In the genomic region with DNA sequence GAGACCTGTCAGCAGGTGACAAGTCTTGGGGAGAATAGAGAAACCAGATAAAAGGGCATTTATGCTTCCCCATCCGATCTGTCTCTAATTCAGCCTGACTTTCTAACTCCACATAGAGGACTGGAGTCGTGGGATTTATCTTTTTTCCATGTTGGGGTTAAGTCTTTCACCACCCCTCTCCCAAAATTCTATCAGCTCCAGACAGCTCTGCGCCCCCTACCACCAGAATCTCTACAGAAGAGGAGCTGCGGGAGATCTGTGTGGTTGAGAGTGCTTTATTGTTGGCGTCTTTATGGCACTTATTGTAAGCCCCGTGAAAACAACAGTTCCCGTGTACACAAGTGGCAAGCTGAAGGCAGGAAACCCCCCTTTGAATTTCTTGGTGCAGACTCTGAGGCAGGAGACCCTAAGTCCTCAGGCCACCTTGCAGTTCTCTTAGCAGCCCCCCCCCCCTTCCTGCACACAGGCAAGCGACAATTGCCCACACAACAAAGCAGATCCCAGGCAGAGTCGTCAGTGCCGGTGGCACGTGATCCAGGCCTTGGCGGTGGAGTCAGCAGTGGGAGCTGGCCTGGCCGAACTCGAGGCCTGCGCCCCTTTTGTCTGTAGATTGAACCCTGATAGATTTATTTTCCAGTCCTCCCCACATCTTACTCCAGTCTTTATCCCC, we compare ENCODE assay signal across 9 mouse cellular contexts. TPM values are rescaled to one million over a fixed set of nuclear protein-coding genes. Genes with fewer than 3 reads are reported as not detected.
A peak's percentile ranks its signal among the peaks of the same experiment; 100 is the strongest.
DNase-seq lines count a peak whose midpoint lies in the region; ATAC-seq and TF ChIP-seq lines count a peak whose summit lies in the region.
"Had no signal": no experiment of that assay in that cellular context is flagged by ENCODE, and none has a peak within 500 bp of the region (broad histone marks: within the 10 kb centered on the region; RNA-seq: fewer than 3 reads in every experiment).

No protein-coding gene starts in this region.

- WGBS in embryonic facial prominence, embryonic 12.5 days, result 4% methylated on average over 15 of the region's 15 CpGs
- 5% methylated on average over 15 of the region's 15 CpGs for WGBS in hindbrain, embryonic 11.5 days
- WGBS in midbrain, embryonic 14.5 days, result 1% methylated on average over 15 of the region's 15 CpGs
- 13% methylated on average over 15 of the region's 15 CpGs for WGBS in lung, postnatal 0 days

- no peaks in the 10 kb centered on the region for H3K9me3 ChIP-seq in embryonic facial prominence, embryonic 12.5 days
- no peaks in the 10 kb centered on the region for H3K9me3 ChIP-seq in hindbrain, embryonic 11.5 days (ENCODE audit: control insufficient read depth, low read length)
- H3K9me3 ChIP-seq in midbrain, embryonic 14.5 days (ENCODE audit: control insufficient read depth, low read length), result no peaks in the 10 kb centered on the region
- no peaks in the 10 kb centered on the region for H3K9me3 ChIP-seq in lung, postnatal 0 days (ENCODE audit: low read length)

- H3K9ac ChIP-seq in embryonic facial prominence, embryonic 12.5 days, result no peak overlapping the region
- peak overlapping the region; percentile 55 for H3K9ac ChIP-seq in hindbrain, embryonic 11.5 days (ENCODE audit: low read depth, low read length)
- peak overlapping the region; percentile 88 for H3K9ac ChIP-seq in midbrain, embryonic 14.5 days (replicated peaks; ENCODE audit: low read length)
- no peak overlapping the region for H3K9ac ChIP-seq in lung, postnatal 0 days (replicated peaks; ENCODE audit: low read depth)

- H3K4me3 ChIP-seq in embryonic facial prominence, embryonic 12.5 days, result no peak overlapping the region
- H3K4me3 ChIP-seq in hindbrain, embryonic 11.5 days (ENCODE audit: low read depth, low read length), result peak overlapping the region; percentile 41; the same call in 1 of the 2 replicates
- peak overlapping the region; percentile 53 for H3K4me3 ChIP-seq in midbrain, embryonic 14.5 days (replicated peaks; ENCODE audit: low read depth, low read length)
- no peak overlapping the region for H3K4me3 ChIP-seq in lung, postnatal 0 days (ENCODE audit: low read depth, low read length)

- H3K4me1 ChIP-seq in embryonic facial prominence, embryonic 12.5 days, result peaks cover 58% of the 10 kb centered on the region
- H3K4me1 ChIP-seq in hindbrain, embryonic 11.5 days (replicated peaks; ENCODE audit: control insufficient read depth, insufficient read depth, low read length), result peaks cover 9% of the 10 kb centered on the region
- peaks cover 13% of the 10 kb centered on the region for H3K4me1 ChIP-seq in midbrain, embryonic 14.5 days (ENCODE audit: control insufficient read depth, insufficient read depth, low read length)
- H3K4me1 ChIP-seq in lung, postnatal 0 days (ENCODE audit: insufficient read depth, low read depth, low read length), result peaks cover 11% of the 10 kb centered on the region

- no peak overlapping the region for H3K27ac ChIP-seq in embryonic facial prominence, embryonic 12.5 days
- H3K27ac ChIP-seq in hindbrain, embryonic 11.5 days (ENCODE audit: low read depth, low read length), result peak overlapping the region; percentile 63
- peak overlapping the region; percentile 94 for H3K27ac ChIP-seq in midbrain, embryonic 14.5 days (replicated peaks; ENCODE audit: low read depth, low read length)
- H3K27ac ChIP-seq in lung, postnatal 0 days (ENCODE audit: low read length), result no peak overlapping the region

- peak; percentile 52 for DNase-seq in hindbrain, embryonic 11.5 days (ENCODE audit: low spot score)
- peak; percentile 72 for DNase-seq in midbrain, embryonic 14.5 days
- DNase-seq in heart, adult 9 months (ENCODE audit: low spot score in 2 of 2), result no peak
- DNase-seq in urinary bladder, postnatal 10 days (ENCODE audit: low spot score), result no peak
- no peak for DNase-seq in right cerebral cortex, postnatal 36 days (ENCODE audit: low spot score in 2 of 2)
- no peak for DNase-seq in lung, postnatal 0 days (ENCODE audit: low spot score)
- DNase-seq: kidney, postnatal 14 days; lung, adult 18-20 months had no signal

- no peaks in the 10 kb centered on the region for H3K36me3 ChIP-seq in embryonic facial prominence, embryonic 12.5 days
- no peaks in the 10 kb centered on the region for H3K36me3 ChIP-seq in hindbrain, embryonic 11.5 days (ENCODE audit: control insufficient read depth, insufficient read depth, low read length)
- no peaks in the 10 kb centered on the region for H3K36me3 ChIP-seq in midbrain, embryonic 14.5 days (ENCODE audit: control insufficient read depth, insufficient read depth, low read length)
- no peaks in the 10 kb centered on the region for H3K36me3 ChIP-seq in lung, postnatal 0 days (ENCODE audit: insufficient read depth, low read length)

- no peak for ATAC-seq in embryonic facial prominence, embryonic 12.5 days (ENCODE audit: insufficient number of reproducible peaks, insufficient read depth, low FRiP score, low TSS enrichment)
- no peak for ATAC-seq in hindbrain, embryonic 11.5 days (ENCODE audit: low FRiP score)
- ATAC-seq in midbrain, embryonic 14.5 days (ENCODE audit: low FRiP score, low TSS enrichment), result no peak
- no peak for ATAC-seq in lung, postnatal 0 days

- TF ChIP-seq EP300 in lung, postnatal 0 days (IDR thresholded peaks at IDR 0.05), result no peak

- H3K27me3 ChIP-seq in embryonic facial prominence, embryonic 12.5 days, result peaks cover 98% of the 10 kb centered on the region
- H3K27me3 ChIP-seq in hindbrain, embryonic 11.5 days (ENCODE audit: control insufficient read depth, insufficient read depth, low read length), result peaks cover 96% of the 10 kb centered on the region
- peaks cover 64% of the 10 kb centered on the region for H3K27me3 ChIP-seq in midbrain, embryonic 14.5 days (ENCODE audit: control insufficient read depth, insufficient read depth, low read length)
- peaks cover 93% of the 10 kb centered on the region for H3K27me3 ChIP-seq in lung, postnatal 0 days (replicated peaks; ENCODE audit: insufficient read depth, low read length)

- TF ChIP-seq CTCF in lung, postnatal 0 days (IDR thresholded peaks at IDR 0.05), result no peak

- peak overlapping the region; percentile 0; the same call in 1 of the 2 replicates for H3K4me2 ChIP-seq in embryonic facial prominence, embryonic 12.5 days (replicated peaks)
- H3K4me2 ChIP-seq in hindbrain, embryonic 11.5 days (replicated peaks; ENCODE audit: low read depth, low read length), result peak overlapping the region; percentile 25
- H3K4me2 ChIP-seq in midbrain, embryonic 14.5 days (ENCODE audit: low read length), result peak overlapping the region; percentile 66
- H3K4me2 ChIP-seq in lung, postnatal 0 days (replicated peaks; ENCODE audit: low read depth, low read length), result no peak overlapping the region

RNA-seq across cellular contexts. Expression of a gene that starts 11.9 kb away (rescaled TPM):
- 0.96 and 2.2 TPM in 2 replicates for polyA plus RNA-seq in embryonic facial prominence, embryonic 12.5 days (2016; fragmentation: Nextera tagmentation; extraction: Ambion mirVana)
- polyA plus RNA-seq in hindbrain, embryonic 11.5 days (2014; fragmentation: Nextera tagmentation; extraction: Ambion mirVana), result 11.8 and 16.6 TPM in 2 replicates
- 111 and 113 TPM in 2 replicates for polyA plus RNA-seq in midbrain, embryonic 14.5 days (2014; fragmentation: Nextera tagmentation; extraction: Ambion mirVana)
- polyA plus RNA-seq in lung, postnatal 0 days (2015; fragmentation: Nextera tagmentation; extraction: Ambion mirVana), result 0.26 and 0.31 TPM in 2 replicates

RNA-seq across cellular contexts. Expression of a gene that starts 56.2 kb away (rescaled TPM):
- 2.1 and 2.4 TPM in 2 replicates for polyA plus RNA-seq in embryonic facial prominence, embryonic 12.5 days (2016; fragmentation: Nextera tagmentation; extraction: Ambion mirVana)
- 1.2 and 2.1 TPM in 2 replicates for polyA plus RNA-seq in hindbrain, embryonic 11.5 days (2014; fragmentation: Nextera tagmentation; extraction: Ambion mirVana)
- polyA plus RNA-seq in midbrain, embryonic 14.5 days (2014; fragmentation: Nextera tagmentation; extraction: Ambion mirVana), result 1.00 and 2.3 TPM in 2 replicates
- polyA plus RNA-seq in lung, postnatal 0 days (2015; fragmentation: Nextera tagmentation; extraction: Ambion mirVana), result 16.4 and 19.1 TPM in 2 replicates

Comparison
In these comparisons a context has a peak if more than half of its experiments do, and no peak if none do; other contexts are left out.
1. H3K27ac ChIP-seq: peak in hindbrain, embryonic 11.5 days (single experiment) and midbrain, embryonic 14.5 days (single experiment); none in embryonic facial prominence, embryonic 12.5 days (single experiment) and lung, postnatal 0 days (single experiment).
2. H3K4me3 ChIP-seq: peak in hindbrain, embryonic 11.5 days (single experiment) and midbrain, embryonic 14.5 days (single experiment); none in embryonic facial prominence, embryonic 12.5 days (single experiment) and lung, postnatal 0 days (single experiment).
3. H3K9ac ChIP-seq: peak in hindbrain, embryonic 11.5 days (single experiment) and midbrain, embryonic 14.5 days (single experiment); none in embryonic facial prominence, embryonic 12.5 days (single experiment) and lung, postnatal 0 days (single experiment).
4. DNase-seq: peak in hindbrain, embryonic 11.5 days (single experiment) and midbrain, embryonic 14.5 days (single experiment); none in heart, adult 9 months (0 of 2), urinary bladder, postnatal 10 days (single experiment), right cerebral cortex, postnatal 36 days (0 of 2) and lung, postnatal 0 days (single experiment).